Mouse (Mus musculus) MEL (cell line): ENCODE data around the gene Smpd3. TPM values are rescaled to one million over a fixed set of nuclear protein-coding genes. Genes with fewer than 3 reads are reported as not detected.

Source experiments
- DNase-seq: peaks from one replicate; pipeline ENCODE4 v3.0.0; 2011; ENCODE audit warnings: low read depth, low spot score
- H3K27ac ChIP-seq: 2 replicates; pipeline ENCODE4 v1.5.1; 2012; ENCODE audit warnings: low read depth, mild to moderate bottlenecking, control low read depth, low read length, moderate library complexity; ENCODE audit not compliant: control insufficient read depth
- H3K27me3 ChIP-seq, 2 experiments: fragments of 150-350 bp in 1 of 2; sonication (generic) in 1 of 2; 2 replicates each; pipeline ENCODE4 v1.6.1; 2012; ENCODE audit warnings: low read length in 2 of 2, mild to moderate bottlenecking in 2 of 2, improper control_type of control experiment in 1 of 2, moderate library complexity in 1 of 2; ENCODE audit not compliant: insufficient read depth in 2 of 2, control insufficient read depth in 1 of 2
- H3K36me3 ChIP-seq, 2 experiments: 2 replicates each; pipeline ENCODE4 v1.6.1; 2012 to 2014; ENCODE audit warnings: low read length in 2 of 2, improper control_type of control experiment in 1 of 2, inconsistent platforms in 1 of 2, mild to moderate bottlenecking in 1 of 2; ENCODE audit not compliant: insufficient read depth in 2 of 2, control insufficient read depth in 1 of 2
- H3K4me1 ChIP-seq, 2 experiments: fragments of 150-350 bp in 1 of 2; sonication (generic) in 1 of 2; 2 replicates each; pipeline ENCODE4 v1.6.1; 2012; ENCODE audit warnings: low read length in 2 of 2, improper control_type of control experiment in 1 of 2, mild to moderate bottlenecking in 1 of 2; ENCODE audit not compliant: insufficient read depth in 2 of 2, control insufficient read depth in 1 of 2
- H3K4me3 ChIP-seq, 2 experiments: fragments of 150-350 bp in 1 of 2; sonication (generic) in 1 of 2; 2 replicates each; pipeline ENCODE4 v1.5.1; 2012; ENCODE audit warnings: low read depth in 2 of 2, low read length in 2 of 2, mild to moderate bottlenecking in 2 of 2, moderate library complexity in 2 of 2, control low read depth in 1 of 2, improper control_type of control experiment in 1 of 2; ENCODE audit not compliant: control insufficient read depth in 1 of 2, insufficient read depth in 1 of 2
- H3K79me2 ChIP-seq: 2 replicates; pipeline ENCODE4 v1.6.1; 2012; ENCODE audit warnings: mild to moderate bottlenecking, low read length, moderate library complexity; ENCODE audit not compliant: control insufficient read depth, poor library complexity, insufficient read depth
- H3K9ac ChIP-seq: 2 replicates; pipeline ENCODE4 v1.6.1; 2012; ENCODE audit warnings: low read depth, mild to moderate bottlenecking, control low read depth, low read length, moderate library complexity; ENCODE audit not compliant: control insufficient read depth, poor library complexity, severe bottlenecking
- H3K9me3 ChIP-seq: fragments of 150-350 bp; sonication (generic); replicated peaks from 2 replicates; pipeline ENCODE4 v1.6.1; 2012; ENCODE audit warnings: mild to moderate bottlenecking, low read length, improper control_type of control experiment, moderate library complexity; ENCODE audit not compliant: insufficient read depth
- CHD1 ChIP-seq: IDR thresholded peaks from 2 replicates; pipeline ENCODE4 v1.6.1; 2012; ENCODE audit warnings: low read depth, mild to moderate bottlenecking, inconsistent platforms, low read length, improper control_type of control experiment
- CHD2 ChIP-seq: IDR thresholded peaks from 2 replicates; pipeline ENCODE4 v1.6.1; 2011; ENCODE audit warnings: low read length, improper control_type of control experiment
- CTCF ChIP-seq, 3 experiments: IDR thresholded peaks in 2 of 3; conservative IDR thresholded peaks in 1 of 3; 2 replicates each; pipeline ENCODE4 v1.5.1; 2011 to 2012; ENCODE audit warnings: low read length in 3 of 3, low read depth in 2 of 3, mild to moderate bottlenecking in 2 of 3, improper control_type of control experiment in 1 of 3, inconsistent platforms in 1 of 3, mixed read lengths in 1 of 3, moderate library complexity in 1 of 3; ENCODE audit not compliant: control insufficient read depth in 1 of 3, insufficient read depth in 1 of 3, poor library complexity in 1 of 3, severe bottlenecking in 1 of 3
- E2F4 ChIP-seq: IDR thresholded peaks from 2 replicates; pipeline ENCODE4 v1.6.1; 2011; ENCODE audit warnings: low read depth, low read length, improper control_type of control experiment, borderline replicate concordance
- ETS1 ChIP-seq: IDR thresholded peaks from 2 replicates; pipeline ENCODE4 v1.6.1; 2012; ENCODE audit warnings: low read depth, mild to moderate bottlenecking, inconsistent platforms, low read length, improper control_type of control experiment, moderate library complexity
- GABPA ChIP-seq: IDR thresholded peaks from 2 replicates; pipeline ENCODE4 v1.6.1; 2012; ENCODE audit warnings: low read depth, mild to moderate bottlenecking, inconsistent platforms, low read length, improper control_type of control experiment, moderate library complexity
- GATA1 ChIP-seq: IDR thresholded peaks from 2 replicates; pipeline ENCODE4 v1.6.1; 2011; ENCODE audit warnings: low read depth, low read length, improper control_type of control experiment
- HCFC1 ChIP-seq: IDR thresholded peaks from 2 replicates; pipeline ENCODE4 v1.6.1; 2012; ENCODE audit warnings: low read depth, mild to moderate bottlenecking, inconsistent platforms, low read length, improper control_type of control experiment, moderate library complexity
- KAT2A ChIP-seq: conservative IDR thresholded peaks from 2 replicates; pipeline ENCODE4 v1.6.1; 2012; ENCODE audit warnings: low read depth, low read length, improper control_type of control experiment, inconsistent platforms
- MAFK ChIP-seq: IDR thresholded peaks from 2 replicates; pipeline ENCODE4 v1.6.1; 2011; ENCODE audit warnings: low read depth, mild to moderate bottlenecking, low read length, improper control_type of control experiment, borderline replicate concordance
- MAX ChIP-seq: IDR thresholded peaks from 2 replicates; pipeline ENCODE4 v1.6.1; 2011; ENCODE audit warnings: low read length, improper control_type of control experiment
- MAZ ChIP-seq: IDR thresholded peaks from 2 replicates; pipeline ENCODE4 v1.6.1; 2012; ENCODE audit warnings: low read depth, mild to moderate bottlenecking, inconsistent platforms, low read length, improper control_type of control experiment
- MEF2A ChIP-seq: IDR thresholded peaks from 2 replicates; pipeline ENCODE4 v1.6.1; 2014; ENCODE audit warnings: low read depth, mild to moderate bottlenecking, inconsistent platforms, low read length, improper control_type of control experiment; ENCODE audit not compliant: poor library complexity, insufficient replicate concordance, severe bottlenecking; ENCODE audit errors: extremely low read depth
- MXI1 ChIP-seq: IDR thresholded peaks from 2 replicates; pipeline ENCODE4 v1.6.1; 2011; ENCODE audit warnings: mild to moderate bottlenecking, low read depth, low read length, improper control_type of control experiment
- MYC ChIP-seq: IDR thresholded peaks from 2 replicates; pipeline ENCODE4 v1.6.1; 2011; ENCODE audit warnings: low read depth, mild to moderate bottlenecking, low read length, improper control_type of control experiment, moderate library complexity
- NELFE ChIP-seq: IDR thresholded peaks from 2 replicates; pipeline ENCODE4 v1.6.1; 2011; ENCODE audit warnings: low read depth, low read length, improper control_type of control experiment
- NRF1 ChIP-seq: IDR thresholded peaks from 2 replicates; pipeline ENCODE4 v1.6.1; 2014; ENCODE audit warnings: low read depth, mild to moderate bottlenecking, inconsistent platforms, low read length, improper control_type of control experiment, moderate library complexity; ENCODE audit not compliant: poor library complexity, insufficient read depth, severe bottlenecking
- POLR2A ChIP-seq, 2 experiments: IDR thresholded peaks; 2 replicates each; pipeline ENCODE4 v1.6.1; 2011 to 2012; ENCODE audit warnings: low read length in 2 of 2, mild to moderate bottlenecking in 2 of 2, control low read depth in 1 of 2, improper control_type of control experiment in 1 of 2, low read depth in 1 of 2, moderate library complexity in 1 of 2; ENCODE audit not compliant: control insufficient read depth in 1 of 2, insufficient read depth in 1 of 2, poor library complexity in 1 of 2
- POLR2AphosphoS2 ChIP-seq: IDR thresholded peaks from 2 replicates; pipeline ENCODE4 v1.6.1; 2011; ENCODE audit warnings: low read length, improper control_type of control experiment
- POLR2AphosphoS5 ChIP-seq: IDR thresholded peaks from 2 replicates; pipeline ENCODE4 v1.6.1; 2012; ENCODE audit warnings: low read depth, borderline replicate concordance, mild to moderate bottlenecking, inconsistent platforms, low read length, moderate library complexity, mixed read lengths
- RCOR1 ChIP-seq: IDR thresholded peaks from 2 replicates; pipeline ENCODE4 v1.6.1; 2012; ENCODE audit warnings: low read depth, mild to moderate bottlenecking, inconsistent platforms, low read length, improper control_type of control experiment
- SIN3A ChIP-seq: IDR thresholded peaks from 2 replicates; pipeline ENCODE4 v1.6.1; 2012; ENCODE audit warnings: low read length, improper control_type of control experiment, inconsistent platforms
- TBP ChIP-seq: IDR thresholded peaks from 2 replicates; pipeline ENCODE4 v1.8.0; 2011; ENCODE audit warnings: low read depth, low read length, improper control_type of control experiment
- TCF12 ChIP-seq: IDR thresholded peaks from 2 replicates; pipeline ENCODE4 v1.6.1; 2014; ENCODE audit warnings: low read depth, mild to moderate bottlenecking, inconsistent platforms, low read length, improper control_type of control experiment, moderate library complexity
- UBTF ChIP-seq: IDR thresholded peaks from 2 replicates; pipeline ENCODE4 v1.6.1; 2012; ENCODE audit warnings: low read depth, mild to moderate bottlenecking, inconsistent platforms, low read length, improper control_type of control experiment, moderate library complexity, borderline replicate concordance; ENCODE audit not compliant: insufficient read depth
- USF1 ChIP-seq: IDR thresholded peaks from 2 replicates; pipeline ENCODE4 v1.6.1; 2014; ENCODE audit warnings: low read depth, mild to moderate bottlenecking, inconsistent platforms, low read length, improper control_type of control experiment, moderate library complexity
- USF2 ChIP-seq, 2 experiments: IDR thresholded peaks; 2 replicates each; pipeline ENCODE4 v1.6.1; 2011 to 2012; ENCODE audit warnings: improper control_type of control experiment in 2 of 2, low read length in 2 of 2, borderline replicate concordance in 1 of 2, inconsistent platforms in 1 of 2, low read depth in 1 of 2, mild to moderate bottlenecking in 1 of 2; ENCODE audit not compliant: insufficient read depth in 1 of 2
- ZKSCAN1 ChIP-seq: IDR thresholded peaks from 2 replicates; pipeline ENCODE4 v1.6.1; 2012; ENCODE audit warnings: low read depth, mild to moderate bottlenecking, inconsistent platforms, low read length, improper control_type of control experiment, moderate library complexity
- ZMIZ1 ChIP-seq: IDR thresholded peaks from 2 replicates; pipeline ENCODE4 v1.6.1; 2012; ENCODE audit warnings: low read depth, mild to moderate bottlenecking, inconsistent platforms, low read length, improper control_type of control experiment, moderate library complexity
- ZNF384 ChIP-seq: IDR thresholded peaks from 2 replicates; pipeline ENCODE4 v1.6.1; 2012; ENCODE audit warnings: low read depth, mild to moderate bottlenecking, inconsistent platforms, low read length, improper control_type of control experiment
- polyA plus RNA-seq, 2 experiments: library from polyadenylated mRNA; stranded (reverse) in 1 of 2; unstranded in 1 of 2; fragments of >175 nt in 1 of 2; fragments of >200 nt in 1 of 2; gene quantifications; 2 replicates each; pipeline versions ENCODE4 v1.2.1 to v1.2.4; 2012; ENCODE audit warnings: low replicate concordance in 2 of 2, low read depth in 1 of 2; ENCODE audit not compliant: insufficient read length in 2 of 2, insufficient read depth in 1 of 2, missing spikeins in 1 of 2
- total RNA-seq: library from RNA; depleted of rRNA; stranded (reverse); fragments of 300-350 nt; gene quantifications from 2 replicates; pipeline ENCODE4 v1.2.3, GENCODE M21; 2012

The Smpd3 gene
- total and polyA plus RNA-seq, 3 experiments: 0.04 to 0.08 TPM; not detected in 1

- Histone ChIP-seq H3K4me3 (no peak overlapping the region; a peak in 1 of 4 replicates), H3K36me3 (peaks cover 0 to 20% of the 10 kb centered on the region in 2 experiments; a peak in 2 of 4 replicates), H3K4me1 (peaks cover 7 to 18% of the 10 kb centered on the region in 2 experiments), H3K9ac (peak overlapping the region; percentile 20), H3K27ac (peak overlapping the region; percentile 55), H3K9me3 (no peaks in the 10 kb centered on the region), H3K27me3 (peaks cover 0 to 2% of the 10 kb centered on the region in 2 experiments; a peak in 2 of 4 replicates), H3K79me2 (no peaks in the 10 kb centered on the region; the same call in 1 of the 2 replicates)
- peak; percentile 55 for DNase-seq
- peak; percentile 88 for TF ChIP-seq USF1
- TF ChIP-seq MXI1: no peak
- TF ChIP-seq MAX: 0 out of 2 replicates have a peak, but pooled peaks have one; percentile 25
- 0 out of 4 replicates have a peak, but pooled peaks of 1 of the 2 experiments have one; percentile 42 for TF ChIP-seq USF2 (IDR thresholded peaks at IDR 0.05; ENCODE audit: borderline replicate concordance in 1 of 2, insufficient read depth in 1 of 2, low read depth in 1 of 2, low read length in 2 of 2)
- TF ChIP-seq, all 39 proteins: peak for 3
Observed at GRCm38 (mm10) chr8:106343471-106343870, 5.7 kb upstream of the Smpd3 start.

GRCm38 (mm10) chr8:106342828-106343227 is 5.0 kb upstream of the Smpd3 start:
- H3K9me3 ChIP-seq: no peaks in the 10 kb centered on the region
- TF ChIP-seq RCOR1 (peak; percentile 63), E2F4 (no peak), NELFE (0 out of 2 replicates have a peak, but pooled peaks have one; percentile 8), USF1 (peak; percentile 28; the same call in 1 of the 2 replicates), POLR2AphosphoS2 (no peak), NRF1 (no peak), CHD2 (no peak), ZNF384 (no peak), SIN3A (peak; percentile 80), POLR2A (IDR thresholded peaks at IDR 0.05; ENCODE audit: control insufficient read depth in 1 of 2, insufficient read depth in 1 of 2, low read depth in 1 of 2, low read length in 2 of 2, poor library complexity in 1 of 2) (no peak), MYC (peak; percentile 89; the same call in 1 of the 2 replicates), ETS1 (peak; percentile 65), CHD1 (no peak), MAZ (no peak), TBP (peak; percentile 70), MAX (peak; percentile 87), CTCF (IDR thresholded peaks at IDR 0.05 in 2 of 3, conservative IDR thresholded peaks at IDR 0.05 in 1 of 3; ENCODE audit: control insufficient read depth in 1 of 3, insufficient read depth in 1 of 3, low read depth in 2 of 3, low read length in 3 of 3, poor library complexity in 1 of 3, severe bottlenecking in 1 of 3) (no peak), GATA1 (peak; percentile 87), UBTF (no peak), HCFC1 (peak; percentile 36; the same call in 1 of the 2 replicates), MAFK (no peak), TCF12 (0 out of 2 replicates have a peak, but pooled peaks have one; percentile 10), ZKSCAN1 (no peak), ZMIZ1 (no peak), KAT2A (no peak), GABPA (no peak), POLR2AphosphoS5 (no peak), MEF2A (no peak)

More at GRCm38 (mm10) chr8:106342828-106343227, 5.0 kb upstream of the Smpd3 start:
- no peak overlapping the region for H3K4me3 ChIP-seq
- peaks cover 7 to 19% of the 10 kb centered on the region in 2 experiments for H3K4me1 ChIP-seq
- peaks cover 0 to 20% of the 10 kb centered on the region in 2 experiments; a peak in 2 of 4 replicates for H3K36me3 ChIP-seq
- H3K27me3 ChIP-seq: no peaks in the 10 kb centered on the region; a peak in 1 of 4 replicates
- H3K9ac ChIP-seq: peak overlapping the region; percentile 35
- peak; percentile 88 for DNase-seq
- no peaks in the 10 kb centered on the region; the same call in 1 of the 2 replicates for H3K79me2 ChIP-seq
- H3K27ac ChIP-seq: peak overlapping the region; percentile 67
